Mouse (Mus musculus) heart, postnatal 0 days (tissue): ENCODE measurements at regions not wholly inside any gene's neighbourhood (a gene's known extent, or its start where the extent isn't known, plus 50 kb on each side); places are given as distances from the start of the nearest gene placed in this dataset.

ENCODE experiments used
- ATAC-seq: fragments of 200-750 bp; cut with Nextera tagmentation; 2 replicates; pipeline ENCODE4 v1.8.0; 2017; ENCODE audit warnings: low read depth, moderate number of reproducible peaks, moderate library complexity; ENCODE audit not compliant: insufficient read depth
- DNase-seq: peaks from one replicate; pipeline ENCODE4 v3.0.0-alpha.2; 2016; ENCODE audit warnings: low spot score
- H3K27ac ChIP-seq: fragments of 300-500 bp; sonication (generic); 2 replicates; pipeline ENCODE4 v1.5.1; 2014; ENCODE audit warnings: low read depth, mild to moderate bottlenecking
- H3K27me3 ChIP-seq: fragments of 300-500 bp; sonication (generic); 2 replicates; pipeline ENCODE4 v1.6.1; 2014; ENCODE audit warnings: low read length, mixed read lengths; ENCODE audit not compliant: control insufficient read depth, insufficient read depth
- H3K36me3 ChIP-seq: fragments of 300-500 bp; sonication (generic); replicated peaks from 2 replicates; pipeline ENCODE4 v1.6.1; 2014; ENCODE audit warnings: low read length, mixed read lengths; ENCODE audit not compliant: control insufficient read depth, insufficient read depth
- H3K4me1 ChIP-seq: fragments of 300-500 bp; sonication (generic); 2 replicates; pipeline ENCODE4 v1.6.1; 2014; ENCODE audit warnings: antibody characterized with exemption; ENCODE audit not compliant: control insufficient read depth, insufficient read depth
- H3K4me2 ChIP-seq: fragments of 300-500 bp; sonication (generic); 2 replicates; pipeline ENCODE4 v1.6.1; 2014; ENCODE audit warnings: low read depth, mild to moderate bottlenecking, low read length, moderate library complexity
- H3K4me3 ChIP-seq: fragments of 300-500 bp; sonication (generic); 2 replicates; pipeline ENCODE4 v1.5.1; 2014; ENCODE audit warnings: low read depth, low read length
- H3K9ac ChIP-seq: fragments of 300-500 bp; sonication (generic); replicated peaks from 2 replicates; pipeline ENCODE4 v1.6.1; 2014; ENCODE audit warnings: low read depth, low read length, mixed read lengths
- H3K9me3 ChIP-seq: fragments of 300-500 bp; sonication (generic); replicated peaks from 2 replicates; pipeline ENCODE4 v1.6.1; 2016; ENCODE audit warnings: low read length; ENCODE audit not compliant: control insufficient read depth
- CTCF ChIP-seq: IDR thresholded peaks from 2 replicates; pipeline ENCODE4 v1.5.1; 2016; ENCODE audit warnings: antibody characterized with exemption, control low read depth, low read depth
- EP300 ChIP-seq: IDR thresholded peaks from 2 replicates; pipeline ENCODE4 v1.6.1; 2016; ENCODE audit warnings: antibody characterized with exemption, low read depth
- WGBS: fragments of 180-500 bp; shearing (Covaris S2); extraction: QIAGEN DNeasy Blood & Tissue Kit; methylation state at CpG from one replicate; pipeline ENCODE4 v1.1.7; 2014; 5-methylcytosine and 5-hydroxymethylcytosine counted together

- no peak for ATAC-seq
- H3K27me3 ChIP-seq: no peaks in the 10 kb centered on the region
- H3K36me3 ChIP-seq: no peaks in the 10 kb centered on the region
- TF ChIP-seq CTCF (no peak), EP300 (no peak)
- no peaks in the 10 kb centered on the region for H3K9me3 ChIP-seq
- no peak overlapping the region for H3K9ac ChIP-seq
- H3K27ac ChIP-seq: no peak overlapping the region
- peak; percentile 25 for DNase-seq
- H3K4me1 ChIP-seq: no peaks in the 10 kb centered on the region; the same call in 1 of the 2 replicates
- 47% methylated on average over 4 of the region's 4 CpGs for WGBS
- H3K4me2 ChIP-seq: no peak overlapping the region
- no peak overlapping the region for H3K4me3 ChIP-seq
Observed at GRCm38 (mm10) chr2:137635019-137635621, 518.7 kb upstream of the Jag1 start.

- no peaks in the 10 kb centered on the region for H3K4me1 ChIP-seq
- no peak overlapping the region for H3K27ac ChIP-seq
- H3K4me2 ChIP-seq: no peak overlapping the region
- no peak for DNase-seq
- H3K9me3 ChIP-seq: no peaks in the 10 kb centered on the region
- no peak overlapping the region for H3K4me3 ChIP-seq
- H3K9ac ChIP-seq: no peak overlapping the region
- no peaks in the 10 kb centered on the region for H3K27me3 ChIP-seq
- 77% methylated on average over 3 of the region's 3 CpGs for WGBS
- ATAC-seq: no peak
- no peaks in the 10 kb centered on the region for H3K36me3 ChIP-seq
- TF ChIP-seq EP300: no peak
- TF ChIP-seq CTCF: no peak
Observed at GRCm38 (mm10) chr2:137616637-137617036, 500.2 kb upstream of the Jag1 start.

GRCm38 (mm10) chr2:137613791-137614190 is 497.3 kb upstream of the Jag1 start:
- DNase-seq: no peak
- Histone ChIP-seq H3K9ac (no peak overlapping the region), H3K27me3 (no peaks in the 10 kb centered on the region), H3K4me3 (no peak overlapping the region), H3K27ac (no peak overlapping the region), H3K4me1 (no peaks in the 10 kb centered on the region), H3K36me3 (no peaks in the 10 kb centered on the region), H3K9me3 (no peaks in the 10 kb centered on the region), H3K4me2 (no peak overlapping the region)
- 57% methylated on average over 2 of the region's 2 CpGs for WGBS
- no peak for ATAC-seq
- TF ChIP-seq CTCF (no peak), EP300 (no peak)

- DNase-seq (no peak), ATAC-seq (no peak)
- no peak overlapping the region for H3K4me2 ChIP-seq
- no peak for TF ChIP-seq EP300
- no peak for TF ChIP-seq CTCF
- no peaks in the 10 kb centered on the region for H3K27me3 ChIP-seq
- no peaks in the 10 kb centered on the region for H3K4me1 ChIP-seq
- H3K27ac ChIP-seq: no peak overlapping the region
- 36% methylated on average over 6 of the region's 6 CpGs for WGBS
- H3K4me3 ChIP-seq: no peak overlapping the region
- H3K36me3 ChIP-seq: no peaks in the 10 kb centered on the region
- H3K9me3 ChIP-seq: no peaks in the 10 kb centered on the region
- H3K9ac ChIP-seq: no peak overlapping the region
Observed at GRCm38 (mm10) chr2:137608506-137608905, 492.1 kb upstream of the Jag1 start.

- H3K36me3 ChIP-seq: no peaks in the 10 kb centered on the region
- no peak overlapping the region for H3K9ac ChIP-seq
- TF ChIP-seq EP300: no peak
- TF ChIP-seq CTCF: no peak
- H3K4me1 ChIP-seq: no peaks in the 10 kb centered on the region
- no peaks in the 10 kb centered on the region for H3K9me3 ChIP-seq
- WGBS: 80% methylated on average over 7 of the region's 7 CpGs
- H3K4me3 ChIP-seq: no peak overlapping the region
- ATAC-seq (no peak), DNase-seq (no peak)
- no peak overlapping the region for H3K27ac ChIP-seq
- H3K27me3 ChIP-seq: no peaks in the 10 kb centered on the region
- H3K4me2 ChIP-seq: no peak overlapping the region
Observed at GRCm38 (mm10) chr2:137598136-137598535, 481.7 kb upstream of the Jag1 start.

GRCm38 (mm10) chr2:137594509-137594908 is 478.1 kb upstream of the Jag1 start:
- H3K4me2 ChIP-seq: no peak overlapping the region
- H3K4me3 ChIP-seq: no peak overlapping the region
- no peaks in the 10 kb centered on the region for H3K27me3 ChIP-seq
- ATAC-seq (no peak), DNase-seq (no peak)
- no peaks in the 10 kb centered on the region for H3K9me3 ChIP-seq
- WGBS: 71% methylated on average over 4 of the region's 4 CpGs
- no peak overlapping the region for H3K9ac ChIP-seq
- no peak overlapping the region for H3K27ac ChIP-seq
- no peaks in the 10 kb centered on the region for H3K4me1 ChIP-seq
- no peaks in the 10 kb centered on the region for H3K36me3 ChIP-seq
- TF ChIP-seq CTCF (no peak), EP300 (no peak)
